Mouse (Mus musculus) midbrain, embryonic 13.5 days (tissue): ENCODE results near the gene Cby1. TPM values are rescaled to one million over a fixed set of nuclear protein-coding genes. Genes with fewer than 3 reads are reported as not detected.

Source experiments
- ATAC-seq: fragments of 200-750 bp; cut with Nextera tagmentation; 2 replicates; pipeline ENCODE4 v1.8.0; 2017; ENCODE audit warnings: mild to moderate bottlenecking, moderate TSS enrichment, moderate library complexity
- H3K27ac ChIP-seq: fragments of 300-500 bp; sonication (generic); 2 replicates; pipeline ENCODE4 v1.5.1; 2015; ENCODE audit warnings: inconsistent platforms, mild to moderate bottlenecking, moderate library complexity
- H3K27me3 ChIP-seq: fragments of 300-500 bp; sonication (generic); 2 replicates; pipeline ENCODE4 v1.6.1; 2015; ENCODE audit warnings: mild to moderate bottlenecking, inconsistent platforms
- H3K36me3 ChIP-seq: fragments of 300-500 bp; sonication (generic); 2 replicates; pipeline ENCODE4 v1.6.1; 2015; ENCODE audit warnings: mild to moderate bottlenecking, inconsistent platforms
- H3K4me1 ChIP-seq: fragments of 300-500 bp; sonication (generic); replicated peaks from 2 replicates; pipeline ENCODE4 v1.6.1; 2015; ENCODE audit warnings: inconsistent platforms
- H3K4me2 ChIP-seq: fragments of 300-500 bp; sonication (generic); replicated peaks from 2 replicates; pipeline ENCODE4 v1.6.1; 2015; ENCODE audit warnings: moderate library complexity, mild to moderate bottlenecking, inconsistent platforms
- H3K4me3 ChIP-seq: fragments of 300-500 bp; sonication (generic); replicated peaks from 2 replicates; pipeline ENCODE4 v1.5.1; 2015; ENCODE audit warnings: mild to moderate bottlenecking, inconsistent platforms
- H3K9ac ChIP-seq: fragments of 300-500 bp; sonication (generic); replicated peaks from 2 replicates; pipeline ENCODE4 v1.6.1; 2015; ENCODE audit warnings: mild to moderate bottlenecking, inconsistent platforms
- H3K9me3 ChIP-seq: fragments of 300-500 bp; sonication (generic); 2 replicates; pipeline ENCODE4 v1.6.1; 2016; ENCODE audit warnings: mild to moderate bottlenecking, inconsistent platforms
- WGBS: fragments of 180-500 bp; shearing (Covaris S2); methylation state at CpG from one replicate; pipeline ENCODE4 v1.1.7; 2015; 5-methylcytosine and 5-hydroxymethylcytosine counted together
- polyA plus RNA-seq: library from polyadenylated mRNA; unstranded; fragments of >200 nt; fragmentation: Nextera tagmentation; extraction: Ambion mirVana; gene quantifications from 2 replicates; pipeline ENCODE4 v1.2.1, GENCODE M21; 2015

The Cby1 gene
- 92.4 and 94.9 TPM in 2 replicates for polyA plus RNA-seq

GRCm38 (mm10) chr15:79658531-79659375 is at the start of gene Cby1, which contains the start of gene Fam227a:
Gene Cby1, plus strand, starts transcription at chr15:79659199.
Gene Fam227a, minus strand, starts transcription at chr15:79658956.
- Histone ChIP-seq H3K4me3 (peak within 1 kb of the TSS; percentile 92), H3K4me1 (peaks cover 19% of the 10 kb centered on the region), H3K27ac (peak within 1 kb of the TSS; percentile 96), H3K27me3 (no peaks in the 10 kb centered on the region), H3K4me2 (peak within 1 kb of the TSS; percentile 82), H3K9ac (peak within 1 kb of the TSS; percentile 94), H3K9me3 (no peaks in the 10 kb centered on the region), H3K36me3 (peaks cover 27% of the 10 kb centered on the region)
- under 1% methylated on average over 55 of the region's 55 CpGs for WGBS
- peak; percentile 88 for ATAC-seq

- peaks cover 14% of the 10 kb centered on the region for H3K27me3 ChIP-seq
- 0 out of 2 replicates have a peak, but pooled peaks cover 9% of the 10 kb centered on the region for H3K4me1 ChIP-seq
- no peak overlapping the region for H3K27ac ChIP-seq
- 0 out of 2 replicates have a peak, but pooled peaks cover 4% of the 10 kb centered on the region for H3K9me3 ChIP-seq
- peaks cover 34% of the 10 kb centered on the region for H3K36me3 ChIP-seq
- no peak overlapping the region for H3K4me3 ChIP-seq
- 96% methylated on average over 2 of the region's 2 CpGs for WGBS
- no peak overlapping the region for H3K9ac ChIP-seq
- ATAC-seq: no peak
- no peak overlapping the region for H3K4me2 ChIP-seq
These were observed 49.8 kb upstream of the Cby1 start for GRCm38 (mm10) chr15:79609226-79609625.

GRCm38 (mm10) chr15:79615501-79615900 is 43.5 kb upstream of the Cby1 start:
- Histone ChIP-seq H3K4me3 (no peak overlapping the region), H3K4me2 (no peak overlapping the region), H3K36me3 (peaks cover 88% of the 10 kb centered on the region), H3K27ac (no peak overlapping the region), H3K4me1 (no peaks in the 10 kb centered on the region), H3K9me3 (0 out of 2 replicates have a peak, but pooled peaks cover 1% of the 10 kb centered on the region), H3K9ac (no peak overlapping the region), H3K27me3 (no peaks in the 10 kb centered on the region)
- no peak for ATAC-seq
- 93% methylated on average over 7 of the region's 7 CpGs for WGBS

GRCm38 (mm10) chr15:79616729-79617128 is 42.3 kb upstream of the Cby1 start:
- Histone ChIP-seq H3K9ac (no peak overlapping the region), H3K27me3 (no peaks in the 10 kb centered on the region), H3K4me1 (no peaks in the 10 kb centered on the region), H3K4me3 (no peak overlapping the region), H3K9me3 (no peaks in the 10 kb centered on the region), H3K4me2 (no peak overlapping the region), H3K27ac (no peak overlapping the region), H3K36me3 (peaks cover 89% of the 10 kb centered on the region)
- whole genome bisulfite sequencing: 88% methylated on average over 5 of the region's 5 CpGs
- no peak for ATAC-seq

- Histone ChIP-seq H3K4me3 (no peak overlapping the region), H3K9me3 (no peaks in the 10 kb centered on the region), H3K4me1 (no peaks in the 10 kb centered on the region), H3K36me3 (peaks cover 91% of the 10 kb centered on the region), H3K27ac (no peak overlapping the region), H3K27me3 (no peaks in the 10 kb centered on the region), H3K4me2 (no peak overlapping the region), H3K9ac (no peak overlapping the region)
- ATAC-seq: no peak
- WGBS: 79% methylated on average over 11 of the region's 11 CpGs
These were observed 41.9 kb upstream of the Cby1 start for GRCm38 (mm10) chr15:79617135-79617534.

GRCm38 (mm10) chr15:79618456-79618855 is 40.5 kb upstream of the Cby1 start:
- H3K36me3 ChIP-seq: peaks cover 93% of the 10 kb centered on the region
- H3K4me1 ChIP-seq: no peaks in the 10 kb centered on the region
- H3K9ac ChIP-seq: no peak overlapping the region
- no peaks in the 10 kb centered on the region for H3K9me3 ChIP-seq
- 92% methylated on average over 7 of the region's 7 CpGs for WGBS
- H3K27me3 ChIP-seq: no peaks in the 10 kb centered on the region
- ATAC-seq: no peak
- no peak overlapping the region for H3K4me2 ChIP-seq
- H3K4me3 ChIP-seq: no peak overlapping the region
- no peak overlapping the region for H3K27ac ChIP-seq

- no peaks in the 10 kb centered on the region for H3K4me1 ChIP-seq
- H3K4me2 ChIP-seq: no peak overlapping the region
- 88% methylated on average over 11 of the region's 11 CpGs for WGBS
- H3K9ac ChIP-seq: no peak overlapping the region
- ATAC-seq: no peak
- peaks cover 95% of the 10 kb centered on the region for H3K36me3 ChIP-seq
- no peaks in the 10 kb centered on the region for H3K27me3 ChIP-seq
- no peak overlapping the region for H3K4me3 ChIP-seq
- H3K9me3 ChIP-seq: no peaks in the 10 kb centered on the region
- H3K27ac ChIP-seq: no peak overlapping the region
These were observed 39.1 kb upstream of the Cby1 start for GRCm38 (mm10) chr15:79619770-79620414.

- Histone ChIP-seq H3K4me1 (no peaks in the 10 kb centered on the region), H3K4me2 (no peak overlapping the region), H3K36me3 (peaks cover 91% of the 10 kb centered on the region), H3K4me3 (no peak overlapping the region), H3K27me3 (no peaks in the 10 kb centered on the region), H3K9ac (no peak overlapping the region), H3K9me3 (no peaks in the 10 kb centered on the region), H3K27ac (no peak overlapping the region)
- 82% methylated on average over 2 of the region's 2 CpGs for WGBS
- no peak for ATAC-seq
These were observed 28.5 kb upstream of the Cby1 start for GRCm38 (mm10) chr15:79630471-79630870.

- H3K4me3 ChIP-seq: no peak overlapping the region
- H3K9me3 ChIP-seq: no peaks in the 10 kb centered on the region
- 80% methylated on average over 12 of the region's 12 CpGs for WGBS
- no peak for ATAC-seq
- no peaks in the 10 kb centered on the region for H3K4me1 ChIP-seq
- H3K9ac ChIP-seq: no peak overlapping the region
- H3K27me3 ChIP-seq: no peaks in the 10 kb centered on the region
- H3K36me3 ChIP-seq: peaks cover 73% of the 10 kb centered on the region
- no peak overlapping the region for H3K27ac ChIP-seq
- H3K4me2 ChIP-seq: no peak overlapping the region
These were observed 17.7 kb upstream of the Cby1 start for GRCm38 (mm10) chr15:79641135-79641817.

GRCm38 (mm10) chr15:79645483-79645882 is 13.5 kb upstream of the Cby1 start:
- no peak for ATAC-seq
- Histone ChIP-seq H3K27me3 (no peaks in the 10 kb centered on the region), H3K27ac (no peak overlapping the region), H3K4me1 (no peaks in the 10 kb centered on the region), H3K36me3 (peaks cover 76% of the 10 kb centered on the region), H3K4me3 (no peak overlapping the region), H3K4me2 (no peak overlapping the region), H3K9ac (no peak overlapping the region), H3K9me3 (no peaks in the 10 kb centered on the region)
- 88% methylated on average over 2 of the region's 2 CpGs for WGBS

- ATAC-seq: no peak
- WGBS: 91% methylated on average over 12 of the region's 12 CpGs
- Histone ChIP-seq H3K9me3 (no peaks in the 10 kb centered on the region), H3K36me3 (peaks cover 61% of the 10 kb centered on the region), H3K4me1 (no peaks in the 10 kb centered on the region), H3K4me2 (no peak overlapping the region), H3K27me3 (no peaks in the 10 kb centered on the region), H3K9ac (no peak overlapping the region), H3K27ac (no peak overlapping the region), H3K4me3 (no peak overlapping the region)
These were observed 10.9 kb upstream of the Cby1 start for GRCm38 (mm10) chr15:79648130-79648529.

GRCm38 (mm10) chr15:79650569-79650968 is 8.4 kb upstream of the Cby1 start:
- Histone ChIP-seq H3K27ac (no peak overlapping the region), H3K4me1 (no peaks in the 10 kb centered on the region), H3K4me3 (no peak overlapping the region), H3K9ac (no peak overlapping the region), H3K27me3 (no peaks in the 10 kb centered on the region), H3K9me3 (no peaks in the 10 kb centered on the region), H3K4me2 (no peak overlapping the region), H3K36me3 (peaks cover 55% of the 10 kb centered on the region)
- no peak for ATAC-seq
